Mouse (Mus musculus): ENCODE data around the gene Ctrb1.

Ctrb1 gene

DNA sequence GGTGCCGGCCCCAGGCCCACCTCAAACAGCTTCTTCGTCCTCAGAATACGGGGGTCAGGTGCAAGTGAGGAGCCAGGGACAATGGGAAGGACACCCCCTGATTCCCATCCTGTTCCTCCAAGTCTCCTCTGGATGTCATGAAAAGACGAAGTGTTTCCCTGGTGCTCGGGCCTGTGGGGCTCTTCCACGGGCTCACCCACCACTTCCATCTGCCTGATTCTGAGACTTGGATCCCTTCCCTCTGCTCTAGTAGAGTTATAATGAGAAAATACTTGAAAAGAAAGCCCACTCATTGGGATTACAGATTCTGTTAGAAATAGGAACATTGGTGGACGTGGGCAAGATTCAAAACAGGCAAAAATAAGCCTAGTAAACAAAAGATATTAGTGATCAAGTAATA lies 12.0 kb downstream of the Ctrb1 start:
- no peak for DNase-seq

DNA sequence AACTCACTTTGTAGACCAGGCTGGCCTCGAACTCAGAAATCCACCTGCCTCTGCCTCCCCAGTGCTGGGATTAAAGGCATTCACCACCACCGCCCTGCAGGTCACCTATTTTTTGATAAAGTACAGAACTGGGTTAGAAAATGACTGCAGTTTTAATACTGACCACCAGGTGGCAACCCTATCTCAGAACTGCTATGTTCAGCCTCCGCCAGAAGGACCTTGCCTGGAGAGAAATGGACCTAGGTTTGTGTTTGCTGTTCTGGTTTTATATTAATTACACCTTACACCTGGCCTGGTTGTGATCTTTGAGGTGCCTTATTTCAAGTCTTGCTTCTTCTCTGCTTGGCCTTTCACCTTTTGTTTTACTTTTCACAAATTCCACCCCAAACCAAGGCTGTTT lies 12.7 kb downstream of the Ctrb1 start:
- peak; percentile 86 for DNase-seq

DNA sequence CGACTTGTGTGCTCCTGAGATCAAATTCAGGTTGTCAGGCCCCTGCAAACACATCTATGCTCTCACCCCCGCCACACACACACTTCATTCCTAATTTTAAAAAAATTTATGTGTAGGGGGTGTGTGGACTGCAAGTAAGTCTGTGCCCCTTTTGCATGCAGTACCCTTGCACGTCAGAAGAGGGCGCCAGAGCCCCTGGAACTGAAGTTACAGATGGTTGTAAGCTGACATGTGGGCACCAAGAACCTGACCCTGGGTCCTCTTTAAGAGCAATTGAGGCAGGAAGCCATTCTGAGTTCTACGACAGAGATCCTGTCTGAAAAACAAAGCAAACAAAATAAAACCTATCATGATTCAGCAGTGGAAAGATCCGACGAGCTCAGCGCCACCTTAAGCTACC lies 14.6 kb downstream of the Ctrb1 start:
- no peak for DNase-seq

DNA sequence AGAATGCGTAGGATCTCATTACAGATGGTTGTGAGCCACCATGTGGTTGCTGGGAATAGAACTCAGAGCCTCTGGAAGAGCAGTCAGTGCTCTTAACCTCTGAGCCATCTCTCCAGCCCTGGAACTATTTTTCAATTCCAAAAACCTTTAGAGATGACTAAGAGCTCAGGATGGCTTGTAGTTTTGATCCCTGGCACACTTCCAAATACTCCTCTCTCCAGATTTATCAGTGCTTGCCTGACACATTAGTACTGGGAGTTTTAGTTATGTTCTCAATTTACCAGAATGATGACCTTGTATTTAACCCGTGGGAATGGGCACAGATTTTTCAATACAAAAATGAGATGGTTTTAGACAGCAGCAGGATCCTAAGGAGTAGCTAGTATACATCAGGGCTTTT lies 24.1 kb downstream of the Ctrb1 start:
- DNase-seq = no peak

DNA sequence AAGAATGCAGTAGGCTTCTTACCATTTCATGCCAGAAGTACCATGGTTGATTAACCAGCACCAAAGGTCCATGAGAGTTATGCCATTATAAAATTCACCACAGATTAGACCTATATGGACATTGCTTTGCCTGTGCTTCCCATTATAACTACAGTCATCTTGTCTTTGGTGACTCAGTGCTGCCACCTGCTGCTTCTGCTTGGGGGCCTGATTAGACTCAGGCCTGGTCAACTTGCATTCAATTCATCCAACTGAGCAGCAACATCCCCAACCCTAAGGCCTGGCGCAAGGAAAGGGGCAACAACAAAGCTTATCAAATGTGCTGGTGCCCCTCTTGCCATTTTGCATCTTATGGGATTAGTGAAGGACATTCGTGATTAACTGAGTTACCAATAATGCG lies 28.3 kb downstream of the Ctrb1 start:
- DNase-seq = peak; percentile 93

DNA sequence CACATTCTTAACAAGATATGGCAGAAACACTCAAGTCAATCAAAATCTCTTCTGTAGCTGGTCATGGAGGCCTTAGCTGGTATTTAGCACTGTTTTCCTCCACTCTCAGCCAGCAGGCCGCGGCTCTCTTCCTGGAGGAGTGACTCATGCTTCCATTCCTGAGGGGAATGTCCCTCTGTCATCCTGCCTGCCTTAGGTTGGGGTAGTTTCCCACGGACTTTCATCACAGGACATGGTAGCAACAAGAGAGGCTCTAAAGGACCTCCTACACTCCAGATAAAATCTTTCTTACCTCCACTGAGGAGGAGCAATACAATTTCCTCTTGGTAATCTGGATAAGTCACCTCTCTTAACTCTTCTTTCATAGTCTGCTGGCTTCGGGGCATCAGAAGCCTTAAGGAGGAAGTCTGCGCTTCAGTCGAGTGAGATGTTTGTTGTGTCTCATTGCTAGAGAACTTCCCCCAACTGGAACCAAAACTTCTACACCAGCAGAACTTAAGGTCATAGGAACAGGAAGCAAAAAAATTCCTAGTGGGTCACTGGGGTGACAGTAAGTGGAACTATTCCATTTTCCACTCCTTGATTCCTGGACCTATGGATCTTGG lies 31.9 kb downstream of the Ctrb1 start:
- no peak for DNase-seq

DNA sequence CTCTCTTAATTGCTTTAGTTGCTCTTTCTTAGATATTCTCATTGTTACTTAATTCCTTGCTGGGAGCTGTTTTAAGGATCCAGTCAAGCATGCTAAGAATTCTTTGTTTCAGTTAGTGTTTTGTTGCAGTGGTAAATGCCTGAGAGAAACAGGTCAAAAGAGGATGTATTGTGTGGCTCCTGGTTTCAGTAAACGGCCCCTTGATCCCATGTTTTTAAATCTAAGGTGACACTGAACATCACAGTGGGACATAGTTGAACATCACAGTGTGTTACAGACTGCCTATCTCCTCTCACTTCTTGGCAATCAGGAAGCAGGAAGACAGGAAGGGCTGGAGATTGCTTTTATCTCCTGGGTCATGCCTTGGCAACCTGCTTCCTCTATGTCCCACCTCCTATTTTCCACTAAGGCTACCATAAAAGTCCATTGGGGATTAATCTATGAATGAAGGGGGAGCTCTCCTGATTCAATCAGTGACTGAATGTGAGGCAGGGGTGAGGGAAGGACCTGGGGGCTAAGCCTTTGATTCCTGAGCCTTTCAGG lies 33.4 kb downstream of the Ctrb1 start:
- DNase-seq = no peak

DNA sequence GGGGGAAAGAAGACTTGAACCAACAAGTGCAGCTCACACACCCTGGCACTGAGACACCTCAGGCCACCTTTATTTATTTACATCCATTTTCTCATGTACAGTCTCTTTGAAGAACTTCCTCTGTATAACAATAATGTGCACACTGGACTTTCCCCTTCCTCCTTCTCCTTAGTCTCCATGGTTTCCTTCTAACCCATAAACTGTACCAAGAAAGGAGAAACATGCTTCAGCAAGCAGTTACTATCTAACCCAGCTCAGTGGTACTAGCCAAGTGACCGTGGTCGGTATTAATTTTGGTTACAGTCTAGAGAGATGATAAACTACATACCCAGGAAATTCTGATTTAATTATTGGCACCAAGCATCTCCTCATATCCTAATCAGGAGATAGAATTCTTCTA lies 37.3 kb downstream of the Ctrb1 start:
- DNase-seq = peak; percentile 70

DNA sequence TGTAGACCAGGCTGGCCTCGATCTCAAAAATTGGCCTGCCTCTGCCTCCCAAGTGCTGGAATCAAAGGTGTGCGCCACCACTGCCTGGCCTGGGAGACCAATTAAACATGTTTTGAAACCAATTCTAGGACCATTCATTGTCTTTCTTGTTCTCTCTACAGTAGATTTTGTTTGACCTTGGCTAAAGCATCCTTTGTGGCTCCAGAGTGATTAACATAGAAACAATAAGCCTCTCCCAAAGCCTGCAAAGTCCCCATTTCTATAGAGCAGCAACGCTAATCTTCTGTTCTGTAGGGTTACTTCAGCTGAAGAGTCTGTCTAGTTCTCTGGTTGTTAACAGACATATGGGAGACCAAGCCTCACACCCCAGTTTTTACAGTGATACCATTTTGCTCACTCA lies 40.2 kb downstream of the Ctrb1 start:
- no peak for DNase-seq

DNA sequence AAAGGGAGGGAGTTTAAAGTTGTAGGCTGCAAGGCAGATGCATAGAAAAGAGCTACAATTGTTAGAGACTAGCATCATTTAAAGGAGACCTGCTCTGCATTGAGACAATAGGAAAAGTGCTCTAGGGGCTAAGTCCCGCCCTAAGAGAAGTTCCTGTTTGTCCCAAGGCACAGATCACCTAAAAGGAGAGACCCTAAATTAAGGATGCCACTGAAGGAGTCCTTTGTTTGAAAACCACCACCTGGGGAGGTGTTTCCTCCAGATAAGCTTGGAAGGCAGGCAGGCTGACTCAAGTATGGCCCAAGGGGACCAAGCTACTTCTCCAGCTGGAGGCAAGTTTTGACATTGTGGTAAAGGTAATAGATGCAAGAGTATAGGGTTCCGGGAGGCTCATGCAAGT lies 42.0 kb downstream of the Ctrb1 start:
- no peak for DNase-seq

DNA sequence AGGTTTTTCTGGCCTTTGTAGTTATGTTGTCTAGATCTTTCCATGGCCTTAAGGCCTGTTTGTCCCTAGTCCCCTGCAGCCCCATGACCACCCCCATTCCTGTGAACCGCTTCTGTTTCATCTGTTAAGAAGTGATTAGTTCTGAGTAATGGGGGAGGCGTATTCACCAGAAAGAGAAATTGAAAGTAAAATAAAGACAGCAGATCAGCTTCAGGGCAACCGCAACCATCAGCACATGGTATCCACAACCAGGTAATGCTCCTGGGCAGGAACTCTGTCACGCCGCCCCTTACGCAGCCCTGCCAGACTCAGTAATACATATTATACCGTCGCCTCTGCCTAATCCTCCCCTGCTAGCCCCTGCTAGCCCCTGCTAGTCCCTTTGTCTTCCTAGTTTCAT lies 45.1 kb downstream of the Ctrb1 start:
- DNase-seq = peak; percentile 11

DNA sequence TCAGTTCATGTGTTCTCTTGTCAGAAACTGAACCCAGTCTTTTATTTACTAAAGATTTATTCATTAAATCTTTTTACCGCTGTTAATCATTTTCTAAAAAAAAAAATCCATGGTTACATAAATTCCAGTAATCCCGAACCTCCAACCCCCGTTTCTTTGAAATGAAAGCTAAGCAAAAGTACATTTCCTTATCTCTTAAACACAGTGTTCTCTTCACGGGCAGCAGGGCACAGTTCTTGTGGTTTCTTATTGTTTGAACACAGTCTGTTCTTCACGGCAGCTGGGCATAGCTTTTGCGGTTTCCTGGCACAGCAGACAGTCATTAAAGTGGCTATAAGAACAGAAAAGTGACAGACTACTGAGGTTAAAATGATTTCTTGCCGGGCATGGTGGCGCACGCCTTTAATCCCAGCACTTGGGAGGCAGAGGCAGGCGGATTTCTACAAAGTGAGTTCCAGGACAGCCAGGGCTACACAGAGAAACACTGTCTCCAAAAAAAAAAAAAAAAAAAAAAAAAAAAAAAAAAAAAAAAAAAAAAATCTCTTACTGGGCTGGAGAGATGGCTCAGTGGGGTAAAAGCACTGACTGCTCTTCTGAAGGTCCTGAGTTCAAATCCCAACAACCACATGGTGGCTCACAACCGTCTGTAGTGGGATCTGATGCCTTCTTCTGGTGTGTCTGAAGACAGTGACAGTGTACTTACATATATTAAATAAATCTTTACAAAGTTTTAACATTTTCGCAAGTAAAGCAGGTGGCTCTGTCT lies 46.3 kb downstream of the Ctrb1 start:
- peak; percentile 82 for DNase-seq

DNA sequence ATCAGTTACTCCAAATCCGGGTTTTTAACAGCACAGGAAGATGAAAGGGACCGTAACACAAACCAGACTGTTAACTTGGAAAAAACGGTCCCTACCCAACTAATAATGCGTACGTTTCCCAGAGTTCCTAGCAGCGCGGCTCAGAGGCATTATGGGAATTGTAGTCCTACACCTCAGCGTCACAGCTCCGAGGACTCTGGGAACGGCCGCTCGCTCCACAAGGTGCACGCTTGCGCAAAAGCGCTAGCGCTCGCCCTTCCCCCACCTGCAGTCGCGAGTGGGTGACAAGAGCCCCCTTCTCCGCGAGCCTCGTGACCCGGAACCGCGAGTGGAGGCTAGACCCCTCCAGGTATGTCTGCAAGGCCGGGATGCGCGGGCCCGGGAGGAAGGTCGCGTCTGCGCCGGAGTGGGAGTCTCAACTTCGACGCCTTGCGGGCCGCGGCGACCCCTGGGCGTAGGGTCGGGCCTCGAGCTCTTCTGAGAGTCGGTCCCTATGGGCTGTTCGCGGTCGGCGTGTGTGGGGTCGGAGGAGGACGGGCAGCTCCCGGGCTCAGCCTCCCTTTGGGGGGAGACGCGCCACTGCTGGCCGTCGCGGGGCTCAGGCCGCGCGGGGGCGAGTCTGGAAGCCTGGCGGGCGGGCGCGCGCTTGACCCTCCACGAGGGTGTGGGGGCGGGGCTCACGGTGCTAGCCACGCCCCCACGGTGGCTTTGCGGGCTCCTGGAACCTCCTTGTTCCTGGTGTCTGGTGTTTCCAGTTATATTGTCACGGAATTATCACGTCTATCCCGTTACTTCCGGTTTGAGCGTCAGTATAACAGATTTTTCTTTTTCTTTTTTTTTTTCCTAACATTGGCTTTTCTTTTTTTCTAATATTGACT lies 47.3 kb downstream of the Ctrb1 start, which contains the start of gene Zfp1:
Gene Zfp1, plus strand, starts transcription at position 138 of the 878 bp plus-strand sequence.
- peak; percentile 95 for DNase-seq

DNA sequence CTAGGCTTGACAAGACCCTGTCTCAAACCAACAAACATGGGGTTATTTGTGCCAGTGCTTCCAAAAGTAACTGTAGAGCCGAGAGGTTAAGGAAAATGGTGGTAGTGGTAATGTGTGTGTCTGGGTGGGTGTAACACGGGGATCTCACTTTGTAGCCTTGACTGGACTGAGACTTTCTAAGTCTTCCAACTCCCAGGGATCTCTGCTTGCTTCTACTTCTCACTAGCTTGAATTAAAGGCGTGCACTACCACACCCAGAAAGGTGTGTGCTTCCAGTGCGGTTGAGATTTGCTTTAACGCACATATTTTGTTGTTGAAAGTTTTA lies 47.9 kb downstream of the Ctrb1 start:
- no peak for DNase-seq

DNA sequence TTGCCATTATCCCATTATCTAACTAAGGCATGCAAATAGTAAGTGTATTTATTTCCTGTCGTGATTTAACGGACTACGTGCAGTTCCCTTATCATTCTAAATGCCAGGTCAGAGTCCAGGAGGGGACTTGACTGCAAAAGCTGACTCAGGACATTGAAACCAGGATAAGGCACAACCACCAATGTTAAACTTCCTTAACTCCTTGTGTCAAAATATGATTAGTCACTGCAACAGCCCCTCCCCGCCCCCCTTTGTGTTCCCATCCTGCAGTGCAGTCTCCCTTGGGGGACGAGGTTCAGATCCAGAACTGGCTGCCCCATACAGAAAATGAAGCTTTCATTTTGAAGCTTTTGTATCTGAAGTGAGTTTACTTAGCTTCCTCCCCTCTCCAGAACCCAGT lies 48.3 kb downstream of the Ctrb1 start:
- DNase-seq = peak; percentile 58

DNA sequence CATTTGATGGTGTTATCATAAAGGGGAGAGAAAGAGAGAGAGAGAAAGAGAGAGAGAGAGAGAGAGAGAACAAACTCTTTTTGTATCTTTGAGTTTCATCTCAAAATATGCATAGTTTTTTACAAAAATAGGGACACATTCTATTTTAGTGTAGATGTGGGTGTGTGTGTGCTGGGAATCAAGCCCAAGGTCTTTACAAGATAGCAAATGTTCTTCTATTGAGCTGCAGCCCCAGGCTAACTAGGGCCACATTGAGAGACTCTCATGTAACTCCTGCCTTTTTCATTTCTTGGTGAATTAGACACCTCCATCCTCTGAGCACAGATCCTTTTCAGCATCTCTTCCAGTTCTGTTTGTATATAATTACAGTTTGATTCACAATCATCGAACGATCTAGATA lies 49.7 kb downstream of the Ctrb1 start:
- no peak for DNase-seq

DNA sequence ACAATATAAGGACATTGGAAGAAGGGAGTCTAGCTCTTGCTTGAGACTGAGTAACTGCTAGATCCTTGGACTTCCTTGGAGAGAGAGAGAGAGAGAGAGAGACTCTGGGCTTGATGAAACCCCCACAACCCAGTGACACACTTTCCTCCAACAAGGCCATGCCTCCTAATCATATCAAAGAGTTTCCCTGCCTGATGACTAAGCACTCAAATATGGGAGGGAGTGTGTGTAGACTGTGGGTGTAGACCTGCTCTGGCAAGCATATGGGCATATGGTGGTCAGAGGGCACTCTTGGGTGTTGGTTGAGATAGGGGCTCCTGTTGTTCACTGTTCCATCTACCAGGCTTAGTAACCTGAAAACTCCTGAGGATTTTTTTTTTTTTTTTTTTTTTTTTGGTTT lies 52.7 kb downstream of the Ctrb1 start:
- DNase-seq = no peak

Measured in kidney, adult 9 months (tissue).